Comparison of ENCODE assay signal across 8 mouse cellular contexts in the genomic region with DNA sequence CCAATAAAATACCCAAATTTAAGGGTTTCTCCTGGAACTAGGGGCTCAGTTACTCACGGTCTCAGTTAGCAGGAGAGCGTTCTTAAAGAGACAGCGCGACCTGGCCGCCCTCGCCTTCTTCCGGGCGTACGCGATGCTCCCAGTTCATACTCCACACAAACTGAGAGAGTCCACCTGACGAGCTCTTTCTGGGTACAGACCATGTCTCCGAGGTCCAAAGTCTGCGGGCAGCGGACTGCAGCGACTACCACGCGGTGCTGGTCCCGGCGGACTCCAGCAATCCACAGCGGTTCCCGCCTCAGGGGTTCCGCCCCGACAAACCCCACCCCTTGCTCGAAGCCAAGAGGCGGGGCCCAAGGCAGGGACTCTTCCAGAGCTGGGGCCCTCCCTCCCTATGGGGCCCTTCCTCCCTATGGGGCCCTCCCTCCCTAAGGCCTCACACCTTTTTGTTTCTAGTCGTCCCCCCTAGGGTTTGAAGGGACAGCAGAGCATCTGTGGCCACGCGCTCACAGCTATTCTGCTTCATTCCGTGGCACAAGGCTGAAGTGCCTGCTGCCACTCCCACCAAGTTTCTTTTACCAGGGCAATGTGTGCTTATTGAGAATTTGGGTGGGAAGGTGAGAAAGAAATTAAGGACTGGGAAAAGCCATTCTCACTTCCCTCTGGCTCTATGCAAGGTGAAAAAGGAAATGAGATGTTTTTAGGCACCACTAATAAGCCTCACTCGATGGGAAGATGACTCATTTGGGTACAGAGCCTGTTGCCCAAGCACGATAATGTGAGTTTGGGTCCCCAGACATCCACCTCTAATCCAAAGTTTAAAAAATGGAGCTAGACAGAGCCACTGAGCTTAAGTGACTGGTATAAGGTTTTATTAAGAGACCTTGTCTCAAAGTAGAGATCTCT. TPM values are rescaled to one million over a fixed set of nuclear protein-coding genes. Genes with fewer than 3 reads are reported as not detected.
A peak's percentile ranks its signal among the peaks of the same experiment; 100 is the strongest.
DNase-seq lines count a peak whose midpoint lies in the region; ATAC-seq and TF ChIP-seq lines count a peak whose summit lies in the region.

A gene (minus strand): TSS at position 285 of the 906 bp plus-strand sequence.

- TF ChIP-seq POLR2A in cortical plate, adult 2 months (IDR thresholded peaks at IDR 0.05; ENCODE audit: extremely low read depth, insufficient read depth, low read length), result 0 out of 2 replicates have a peak, but pooled peaks have one; percentile 16

- peak within 1 kb of the TSS; percentile 52 for H3K9ac ChIP-seq in intestine, embryonic 14.5 days (ENCODE audit: low read length)
- H3K9ac ChIP-seq in limb, embryonic 13.5 days, result peak within 1 kb of the TSS; percentile 77
- H3K9ac ChIP-seq in midbrain, embryonic 13.5 days (replicated peaks), result peak within 1 kb of the TSS; percentile 67

- DNase-seq in layer of hippocampus, adult 18-20 months (ENCODE audit: low spot score in 2 of 2), result peak; percentile 23 to 25
- DNase-seq in layer of hippocampus, adult 9-10 months (ENCODE audit: low spot score), result no peak
- peak; percentile 64 to 78 for DNase-seq in gastrocnemius, postnatal 4 days (ENCODE audit: low spot score in 2 of 2)
- DNase-seq in intestine, embryonic 14.5 days (ENCODE audit: low spot score), result peak; percentile 85
- DNase-seq in spleen, postnatal 14 days (ENCODE audit: low spot score in 2 of 2), result peak; percentile 72

- WGBS in intestine, embryonic 14.5 days, result 3% methylated on average over 31 of the region's 31 CpGs
- 3% methylated on average over 31 of the region's 31 CpGs for WGBS in limb, embryonic 13.5 days
- 5% methylated on average over 31 of the region's 31 CpGs for whole genome bisulfite sequencing in midbrain, embryonic 13.5 days

- H3K4me2 ChIP-seq in intestine, embryonic 14.5 days (ENCODE audit: low read length), result peak within 1 kb of the TSS; percentile 61
- H3K4me2 ChIP-seq in limb, embryonic 13.5 days (replicated peaks), result peak within 1 kb of the TSS; percentile 83
- H3K4me2 ChIP-seq in midbrain, embryonic 13.5 days (replicated peaks), result peak within 1 kb of the TSS; percentile 88

- no peaks in the 10 kb centered on the region for H3K4me1 ChIP-seq in cortical plate, adult 2 months (ENCODE audit: control insufficient read depth, insufficient read depth, low read length)
- peaks cover 12% of the 10 kb centered on the region for H3K4me1 ChIP-seq in intestine, embryonic 14.5 days (replicated peaks; ENCODE audit: control insufficient read depth, insufficient read depth, low read length)
- peaks cover 21% of the 10 kb centered on the region for H3K4me1 ChIP-seq in limb, embryonic 13.5 days
- peaks cover 15% of the 10 kb centered on the region for H3K4me1 ChIP-seq in midbrain, embryonic 13.5 days (replicated peaks)

- no peak within 1 kb of the TSS for H3K27ac ChIP-seq in cortical plate, adult 2 months (ENCODE audit: insufficient read depth, low read length)
- H3K27ac ChIP-seq in intestine, embryonic 14.5 days (ENCODE audit: low read depth), result no peak within 1 kb of the TSS
- 0 out of 2 replicates have a peak within 1 kb of the TSS, but pooled peaks have one; percentile 10 for H3K27ac ChIP-seq in limb, embryonic 13.5 days
- H3K27ac ChIP-seq in midbrain, embryonic 13.5 days, result no peak within 1 kb of the TSS

- H3K9me3 ChIP-seq in intestine, embryonic 14.5 days (ENCODE audit: control insufficient read depth, low read length), result no peaks in the 10 kb centered on the region; the same call in 1 of the 2 replicates
- no peaks in the 10 kb centered on the region for H3K9me3 ChIP-seq in limb, embryonic 13.5 days
- no peaks in the 10 kb centered on the region for H3K9me3 ChIP-seq in midbrain, embryonic 13.5 days

- no peaks in the 10 kb centered on the region for H3K27me3 ChIP-seq in intestine, embryonic 14.5 days (replicated peaks; ENCODE audit: control insufficient read depth, insufficient read depth, low read length)
- H3K27me3 ChIP-seq in limb, embryonic 13.5 days, result no peaks in the 10 kb centered on the region
- 0 out of 2 replicates have a peak, but pooled peaks cover 7% of the 10 kb centered on the region for H3K27me3 ChIP-seq in midbrain, embryonic 13.5 days

- peak within 1 kb of the TSS; percentile 37 for H3K4me3 ChIP-seq in cortical plate, adult 2 months (ENCODE audit: insufficient read depth, low read length)
- peak within 1 kb of the TSS; percentile 67 for H3K4me3 ChIP-seq in intestine, embryonic 14.5 days (ENCODE audit: low read depth, low read length)
- peak within 1 kb of the TSS; percentile 67 for H3K4me3 ChIP-seq in limb, embryonic 13.5 days
- H3K4me3 ChIP-seq in midbrain, embryonic 13.5 days (replicated peaks), result peak within 1 kb of the TSS; percentile 61

- H3K36me3 ChIP-seq in intestine, embryonic 14.5 days (ENCODE audit: control insufficient read depth, insufficient read depth, low read length), result peaks cover 15% of the 10 kb centered on the region
- peaks cover 25% of the 10 kb centered on the region for H3K36me3 ChIP-seq in limb, embryonic 13.5 days
- H3K36me3 ChIP-seq in midbrain, embryonic 13.5 days, result peaks cover 5% of the 10 kb centered on the region; the same call in 1 of the 2 replicates

- ATAC-seq in intestine, embryonic 14.5 days (replicated peaks; ENCODE audit: low FRiP score, low TSS enrichment, low read depth), result peak; percentile 95
- peak; percentile 89 for ATAC-seq in limb, embryonic 13.5 days (ENCODE audit: low FRiP score, low read depth)
- peak; percentile 88 for ATAC-seq in midbrain, embryonic 13.5 days

- TF ChIP-seq CTCF in cortical plate, adult 2 months (IDR thresholded peaks at IDR 0.05; ENCODE audit: extremely low read depth, insufficient read depth, low read length), result no peak

RNA-seq across cellular contexts. Expression of the gene that starts here (rescaled TPM):
- 1 to 10 TPM; 2.5 to 3.0 TPM for total RNA-seq in layer of hippocampus, adult 18-20 months (2021)
- polyA plus RNA-seq in cortical plate, adult 2 months (2012; rRNA removed), result 1.5 and 2.0 TPM in 2 replicates
- 10 to 100 TPM; 11.1 to 11.2 TPM for total RNA-seq in gastrocnemius, postnatal 4 days (2021)
- 22.8 and 26.3 TPM in 2 replicates for polyA plus RNA-seq in intestine, embryonic 14.5 days (2014; fragmentation: Nextera tagmentation; extraction: Ambion mirVana)
- 27.6 and 30.1 TPM in 2 replicates for polyA plus RNA-seq in limb, embryonic 13.5 days (2015; fragmentation: Nextera tagmentation; extraction: Ambion mirVana)
- polyA plus RNA-seq in midbrain, embryonic 13.5 days (2015; fragmentation: Nextera tagmentation; extraction: Ambion mirVana), result 8.7 TPM in 2 replicates
